Mouse (Mus musculus): ENCODE data around the gene Heg1. TPM values are rescaled to one million over a fixed set of nuclear protein-coding genes. Genes with fewer than 3 reads are reported as not detected.
A peak's percentile ranks its signal among the peaks of the same experiment; 100 is the strongest.

Gene Heg1
- total RNA-seq, 2 experiments from 2014 or later, result 21.8 to 26.4 TPM

GRCm38 (mm10) chr16:33775733-33776335, 91.7 kb downstream of the Heg1 start:
- DNase-seq, result no peak

DNA sequence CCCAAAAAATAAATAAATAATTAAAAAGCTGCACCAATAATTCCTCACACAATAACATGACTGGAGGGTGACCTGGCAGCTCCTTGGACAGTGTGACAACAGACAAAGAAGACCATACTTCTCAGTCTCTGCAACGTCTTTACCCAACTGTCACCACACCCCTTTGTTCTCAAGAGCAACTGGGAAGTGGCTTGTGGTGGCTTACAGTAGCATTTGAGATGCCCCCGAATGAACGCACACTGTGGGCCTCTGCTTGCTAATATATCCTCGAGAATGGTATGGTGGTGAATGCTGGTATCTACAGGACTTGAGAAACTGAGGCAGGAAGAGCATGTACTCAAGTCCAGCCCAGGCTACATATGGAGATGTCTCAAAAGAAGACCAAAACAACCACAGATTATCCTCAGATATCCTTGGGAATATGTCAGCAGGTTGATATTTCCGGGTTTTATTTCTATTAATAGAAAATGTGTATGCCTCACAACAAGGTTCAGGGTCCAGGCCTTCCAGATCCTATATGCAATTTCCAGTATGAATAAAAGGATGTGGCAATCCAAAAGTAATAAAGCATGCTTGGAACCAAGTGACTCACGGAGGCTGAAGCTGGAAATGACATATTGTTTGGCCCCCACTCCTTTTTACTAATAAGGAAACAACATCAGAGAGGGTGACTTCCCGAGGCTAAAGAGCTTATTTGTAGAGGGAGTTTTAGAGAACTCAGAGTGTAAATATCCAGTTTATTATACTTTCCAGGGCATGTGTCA, 92.8 kb downstream of the Heg1 start:
- no peak for DNase-seq

GRCm38 (mm10) chr16:33777607-33778006, 93.4 kb downstream of the Heg1 start:
- DNase-seq, result no peak

DNA sequence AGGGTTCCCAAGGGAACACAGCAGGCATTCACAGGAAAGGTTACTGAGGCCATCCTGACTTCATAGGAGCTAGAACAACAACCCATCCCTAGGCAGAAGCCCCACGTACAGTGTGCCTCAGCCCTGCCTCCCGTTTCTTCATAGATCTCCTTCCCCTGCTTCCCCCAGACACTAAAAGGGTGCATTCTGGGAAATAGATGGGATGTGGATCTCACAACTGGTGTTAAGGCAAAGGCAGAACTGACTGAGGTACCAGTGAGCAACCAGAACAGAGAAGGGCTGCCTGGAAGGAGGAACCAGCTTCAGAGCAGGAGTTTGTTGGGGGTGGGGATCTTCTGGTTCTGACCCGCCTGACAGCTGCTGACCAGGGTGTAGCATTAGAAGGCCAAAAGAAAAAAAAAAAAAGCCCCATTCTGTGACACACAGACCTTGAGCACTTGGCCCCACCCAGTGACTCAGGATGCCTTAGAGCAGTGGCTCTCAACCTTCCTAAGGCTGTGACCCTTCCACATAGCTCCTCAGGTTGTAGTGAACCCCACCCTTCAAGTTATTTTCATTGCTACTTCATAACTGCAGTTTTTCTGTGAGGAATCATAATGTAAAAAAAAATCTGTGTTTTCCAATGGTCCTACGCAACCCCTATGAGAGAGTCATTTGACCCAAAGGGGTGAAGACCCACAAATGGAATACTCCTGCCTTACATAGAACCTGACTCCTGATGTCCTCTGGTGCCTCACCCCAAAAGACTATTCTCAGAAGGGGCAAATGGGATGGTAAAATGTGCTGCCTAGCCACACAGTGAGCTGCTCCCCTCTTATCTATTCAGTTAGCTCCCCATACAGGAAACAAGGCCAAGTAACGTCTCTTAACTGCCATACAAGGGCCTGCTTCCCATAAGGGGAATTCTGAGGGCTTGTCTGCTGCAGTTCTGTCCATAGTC, 97.9 kb downstream of the Heg1 start:
- no peak for DNase-seq

DNA sequence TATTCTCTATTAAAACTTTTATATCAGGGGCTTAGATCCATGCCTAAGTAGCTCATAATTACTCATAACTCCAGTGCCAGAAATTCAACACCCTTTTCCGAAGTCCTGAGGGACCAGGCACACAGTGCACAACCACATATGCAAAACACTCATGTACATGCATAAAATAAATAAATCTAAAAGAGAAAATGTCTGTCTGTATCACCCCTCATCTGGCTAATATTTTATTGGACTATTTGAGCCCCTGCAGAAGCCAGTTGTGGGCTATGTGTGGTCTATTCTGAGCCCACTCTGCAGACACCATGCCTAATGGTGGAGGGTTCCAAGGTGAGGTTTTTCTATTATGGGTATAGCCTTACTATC, 98.5 kb downstream of the Heg1 start:
- no peak for DNase-seq

DNA sequence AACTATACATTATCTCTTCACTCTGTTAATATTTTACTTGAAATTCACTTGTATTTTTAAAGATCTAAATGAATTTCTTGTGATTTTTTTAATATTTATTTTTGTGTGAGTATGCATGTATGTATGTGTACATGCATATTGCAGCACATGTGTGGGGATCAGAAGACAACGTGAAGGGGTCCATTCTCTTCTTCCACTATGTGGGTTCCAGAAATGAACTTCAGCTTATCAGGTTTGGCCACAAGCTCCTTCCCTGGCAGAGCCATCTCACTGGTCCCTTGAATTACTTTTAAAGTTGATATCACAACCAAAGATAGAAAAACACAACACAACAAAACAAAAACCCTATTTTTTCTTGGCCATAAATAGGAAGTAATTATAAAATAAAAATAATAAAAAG, 100.4 kb downstream of the Heg1 start:
- no peak for DNase-seq

- DNase-seq, result no peak
These were observed 101.0 kb downstream of the Heg1 start for GRCm38 (mm10) chr16:33785092-33785704.

- no peak for DNase-seq
These were observed 102.7 kb downstream of the Heg1 start for GRCm38 (mm10) chr16:33786657-33787390.

- DNase-seq, result no peak
These were observed 109.9 kb downstream of the Heg1 start, which contains the start of gene Muc13 for GRCm38 (mm10) chr16:33793846-33794791. Gene Muc13 (plus strand): TSS chr16:33794037.

- DNase-seq, result no peak
These were observed 110.9 kb downstream of the Heg1 start for GRCm38 (mm10) chr16:33795106-33795505.

GRCm38 (mm10) chr16:33795887-33796286, 111.7 kb downstream of the Heg1 start:
- no peak for DNase-seq

GRCm38 (mm10) chr16:33796756-33797155, 112.6 kb downstream of the Heg1 start:
- DNase-seq, result no peak

- DNase-seq, result peak; percentile 18 to 31
These were observed 113.7 kb downstream of the Heg1 start for GRCm38 (mm10) chr16:33797860-33798259.

DNA sequence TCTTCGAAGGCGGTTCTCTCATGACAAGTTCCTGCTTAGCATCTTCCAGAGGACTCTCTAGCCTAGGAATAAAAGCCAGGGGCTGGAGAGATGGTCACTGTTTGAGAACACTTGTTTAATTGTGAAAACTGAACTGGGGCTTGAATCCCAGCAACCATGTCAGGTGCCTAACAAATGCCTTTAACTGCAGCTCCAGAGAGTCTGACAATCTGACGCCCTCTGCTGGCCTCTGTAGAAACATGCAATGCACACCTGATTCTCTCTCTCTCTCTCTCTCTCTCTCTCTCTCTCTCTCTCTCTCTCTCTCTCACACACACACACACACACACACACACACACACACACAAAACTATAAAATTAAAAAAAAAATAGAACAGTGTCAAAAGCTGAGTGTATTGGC, 125.8 kb downstream of the Heg1 start:
- DNase-seq, result no peak

DNA sequence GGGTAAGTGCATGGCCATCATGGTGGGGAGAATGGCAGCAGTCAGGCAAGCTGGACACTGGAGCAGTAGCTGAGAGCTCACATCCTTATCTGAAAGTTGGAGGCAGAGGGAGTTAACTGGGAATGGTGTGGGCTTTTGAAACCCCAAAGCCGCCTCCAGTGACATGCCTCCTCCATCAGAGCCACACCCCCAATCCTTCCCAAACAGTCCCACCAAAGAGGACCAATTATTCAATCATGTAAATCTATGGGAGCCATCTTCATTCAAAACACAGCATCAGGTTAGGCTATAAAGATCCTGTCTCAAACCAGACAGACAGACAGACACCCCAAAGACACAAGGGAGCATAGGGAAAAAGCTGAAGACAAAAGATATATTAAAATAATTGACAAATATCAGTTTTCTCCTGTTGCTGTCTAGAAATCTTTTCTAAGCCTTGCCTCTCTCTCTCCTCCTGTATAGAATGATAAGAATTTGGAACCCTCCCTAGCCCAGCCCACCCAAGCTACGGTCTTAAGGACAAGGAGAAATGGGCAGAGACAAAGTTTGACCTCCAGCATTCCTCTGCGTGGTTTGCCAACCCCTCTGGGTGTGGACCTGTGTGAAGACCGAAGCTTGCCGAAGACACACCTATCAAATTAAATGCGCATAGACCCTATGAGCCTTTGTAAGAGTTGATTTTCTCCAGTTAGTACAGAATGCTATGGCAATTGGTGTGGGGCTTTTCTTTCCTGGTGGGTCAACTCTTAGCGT, 134.4 kb downstream of the Heg1 start:
- DNase-seq, result no peak

GRCm38 (mm10) chr16:33820269-33821178, 136.4 kb downstream of the Heg1 start:
- DNase-seq, result peak; percentile 77 to 87
